Mouse (Mus musculus) heart, postnatal 4 days (tissue): ENCODE measurements at regions not wholly inside any gene's neighbourhood (a gene's known extent, or its start where the extent isn't known, plus 50 kb on each side); places are given as distances from the start of the nearest gene placed in this dataset.

Experiments
- DNase-seq: peaks from one replicate; pipeline ENCODE4 v3.0.0; 2021

- peak; percentile 6 for DNase-seq
These were observed 1271.2 kb downstream of the Synb start for GRCm38 (mm10) chr14:68022925-68023324.

GRCm38 (mm10) chr14:68021240-68021639 is 1272.9 kb downstream of the Synb start:
- no peak for DNase-seq

- DNase-seq: no peak
These were observed 1273.3 kb downstream of the Synb start for GRCm38 (mm10) chr14:68020769-68021168.

DNA sequence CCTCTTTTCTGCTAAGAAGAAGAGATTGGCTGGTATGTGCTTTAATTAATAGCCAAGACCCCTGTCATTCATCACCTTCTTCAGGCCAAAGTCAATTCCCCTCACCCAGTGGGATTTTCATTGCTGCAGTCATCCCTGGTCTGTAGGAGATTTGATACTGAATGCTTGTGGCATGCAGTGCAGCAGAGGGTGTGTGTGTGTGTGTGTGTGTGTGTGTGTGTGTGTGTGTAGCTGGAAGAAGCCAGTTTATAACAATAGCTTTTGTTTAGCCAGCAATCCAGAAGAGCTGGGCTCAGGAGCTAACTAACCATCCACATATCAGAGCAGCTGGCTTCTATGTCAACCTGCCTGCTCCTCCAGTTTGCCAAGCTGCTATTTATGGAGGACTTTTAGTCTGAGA is 1275.4 kb downstream of the Synb start:
- DNase-seq: no peak

- DNase-seq: no peak
These were observed 1297.2 kb downstream of the Synb start for GRCm38 (mm10) chr14:67996790-67997417.

DNA sequence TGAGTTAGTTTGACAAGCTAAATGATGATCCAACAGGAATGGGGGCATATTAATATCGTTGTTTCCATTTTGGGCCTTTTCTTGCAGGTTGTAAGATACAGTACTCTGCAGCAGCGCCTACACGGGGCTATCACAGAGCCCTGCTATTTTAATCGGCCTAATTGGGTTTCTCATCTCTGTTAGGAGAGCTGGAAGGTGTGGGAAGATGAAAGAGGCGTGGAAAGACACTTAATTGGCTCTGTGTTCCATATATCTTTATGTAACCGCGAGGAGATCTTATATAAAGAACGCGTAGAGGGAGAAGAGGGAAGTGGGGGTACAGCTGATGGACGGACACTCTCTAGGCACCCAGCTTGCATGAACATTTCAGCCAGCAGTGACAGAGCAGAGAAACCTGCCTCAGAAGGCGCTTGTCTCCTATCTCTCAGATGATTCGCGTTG is 1300.5 kb downstream of the Synb start:
- DNase-seq: no peak

DNA sequence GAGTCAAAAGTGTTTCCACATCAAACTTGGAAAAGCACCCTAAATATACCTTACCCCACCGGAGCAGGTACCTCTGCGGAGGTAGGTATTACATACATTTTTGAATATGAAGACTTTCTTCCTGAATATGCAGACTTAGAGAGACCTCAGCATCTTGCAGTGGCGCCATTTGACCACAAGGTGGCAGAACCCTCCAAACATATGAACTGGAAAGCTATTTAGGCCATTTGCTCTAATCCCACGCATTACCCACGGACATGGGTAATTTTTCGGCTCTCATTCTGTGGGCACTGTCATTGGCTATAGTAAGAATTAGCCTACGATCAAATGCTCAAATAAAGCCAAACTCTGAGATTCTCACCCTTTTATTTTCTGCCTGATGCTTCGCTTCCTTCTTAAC is 1301.0 kb downstream of the Synb start:
- DNase-seq: peak; percentile 68

DNA sequence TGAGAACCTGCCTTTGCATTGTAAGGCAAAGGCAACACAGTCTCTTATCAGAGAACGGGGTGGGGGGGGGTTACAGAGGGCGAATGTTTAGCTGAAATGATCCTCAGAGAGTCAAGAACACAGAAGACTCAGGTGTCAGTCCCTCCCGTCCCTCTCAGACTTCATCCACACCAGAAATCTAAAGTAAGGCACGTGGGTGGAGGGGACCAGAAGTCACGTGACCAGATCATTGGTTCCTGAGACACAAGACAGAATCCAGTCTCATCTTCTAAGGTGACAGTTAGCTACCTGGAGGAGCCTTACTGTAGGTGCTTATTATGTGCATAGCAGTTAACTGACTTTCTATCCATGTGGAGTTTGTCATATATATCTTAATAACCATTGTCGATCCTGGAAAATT is 1302.0 kb downstream of the Synb start:
- no peak for DNase-seq

GRCm38 (mm10) chr14:67990271-67990670 is 1303.8 kb downstream of the Synb start:
- no peak for DNase-seq
